Mouse (Mus musculus): Measurements from ENCODE around the gene Fam189a1. TPM values are rescaled to one million over a fixed set of nuclear protein-coding genes. Genes with fewer than 3 reads are reported as not detected.
A peak's percentile ranks its signal among the peaks of the same experiment; 100 is the strongest.

Gene Fam189a1
- polyA plus RNA-seq, 1 experiment from 2014 or later, result 2.3 TPM

DNA sequence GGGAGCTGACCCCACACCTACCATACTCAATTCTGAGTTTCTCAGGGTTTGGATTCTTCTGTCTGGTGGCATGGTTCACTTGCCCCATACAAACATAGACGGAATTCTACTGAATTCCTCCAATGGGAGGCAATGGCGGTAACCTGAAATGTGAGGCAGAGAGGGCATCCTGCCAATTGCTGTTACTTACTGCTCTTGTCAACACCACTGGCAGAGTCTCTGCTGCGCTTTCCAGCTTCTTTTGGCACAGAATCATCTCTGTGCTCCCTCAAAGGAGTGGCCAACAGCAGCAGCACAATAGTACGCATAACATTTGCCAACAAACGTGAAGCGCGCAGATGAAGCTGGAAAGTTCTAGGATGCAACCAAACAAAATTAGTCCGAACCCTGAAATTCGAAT, 266.5 kb downstream of the Fam189a1 start:
- Histone ChIP-seq H3K27me3 (replicated peaks; ENCODE audit: control insufficient read depth, insufficient read depth, low read length) (no peaks in the 10 kb centered on the region), H3K36me3 (ENCODE audit: control insufficient read depth, insufficient read depth, low read length) (no peaks in the 10 kb centered on the region), H3K4me1 (replicated peaks; ENCODE audit: control insufficient read depth, insufficient read depth, low read length) (no peaks in the 10 kb centered on the region), H3K27ac (ENCODE audit: low read depth) (no peak overlapping the region), H3K9ac (ENCODE audit: low read length) (no peak overlapping the region), H3K9me3 (ENCODE audit: control insufficient read depth, low read length) (no peaks in the 10 kb centered on the region), H3K4me3 (ENCODE audit: low read depth, low read length) (no peak overlapping the region), H3K4me2 (ENCODE audit: low read length) (no peak overlapping the region)
- DNase-seq (ENCODE audit: low spot score), result no peak
- no peak for ATAC-seq (replicated peaks; ENCODE audit: low FRiP score, low TSS enrichment, low read depth)
- WGBS, result 80% methylated on average over 9 of the region's 9 CpGs

DNA sequence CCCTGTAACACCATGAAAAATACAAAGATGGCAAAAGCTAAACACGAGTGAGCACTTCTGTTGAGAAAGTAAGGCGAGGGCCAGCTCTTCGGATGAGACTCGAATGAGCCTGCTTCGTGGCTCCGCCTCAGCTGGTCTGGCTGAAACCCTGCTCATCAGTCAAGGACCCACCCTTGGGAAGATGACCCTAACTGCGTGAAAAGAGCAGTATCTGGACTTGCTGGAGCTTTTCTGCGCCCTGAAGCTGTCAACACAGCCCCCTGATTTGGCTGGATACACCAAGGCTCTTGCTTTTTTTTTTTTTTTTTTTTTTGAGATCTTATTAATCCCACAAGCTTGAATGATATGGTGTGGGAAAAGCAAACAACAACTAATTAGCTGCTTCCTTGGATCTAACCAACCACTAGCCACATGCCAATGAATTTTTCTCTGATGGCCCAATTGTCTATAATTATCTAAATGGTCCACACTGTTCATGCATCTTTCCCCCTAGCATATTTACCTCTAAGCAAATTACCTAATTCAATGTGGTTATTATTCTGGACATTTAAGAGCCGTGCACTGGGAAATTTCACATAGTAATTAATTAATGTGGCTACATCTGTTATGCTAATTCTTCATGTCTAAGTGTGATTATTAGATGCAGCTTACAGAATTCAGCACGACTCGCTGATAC, 272.0 kb downstream of the Fam189a1 start:
- Histone ChIP-seq H3K4me3 (ENCODE audit: low read depth, low read length) (no peak overlapping the region), H3K9me3 (ENCODE audit: control insufficient read depth, low read length) (no peaks in the 10 kb centered on the region), H3K9ac (ENCODE audit: low read length) (no peak overlapping the region), H3K27me3 (replicated peaks; ENCODE audit: control insufficient read depth, insufficient read depth, low read length) (no peaks in the 10 kb centered on the region), H3K36me3 (ENCODE audit: control insufficient read depth, insufficient read depth, low read length) (no peaks in the 10 kb centered on the region), H3K4me1 (replicated peaks; ENCODE audit: control insufficient read depth, insufficient read depth, low read length) (no peaks in the 10 kb centered on the region), H3K4me2 (ENCODE audit: low read length) (no peak overlapping the region), H3K27ac (ENCODE audit: low read depth) (no peak overlapping the region)
- DNase-seq (ENCODE audit: low spot score) (no peak), ATAC-seq (replicated peaks; ENCODE audit: low FRiP score, low TSS enrichment, low read depth) (no peak)
- 67% methylated on average over 11 of the region's 11 CpGs for WGBS

DNA sequence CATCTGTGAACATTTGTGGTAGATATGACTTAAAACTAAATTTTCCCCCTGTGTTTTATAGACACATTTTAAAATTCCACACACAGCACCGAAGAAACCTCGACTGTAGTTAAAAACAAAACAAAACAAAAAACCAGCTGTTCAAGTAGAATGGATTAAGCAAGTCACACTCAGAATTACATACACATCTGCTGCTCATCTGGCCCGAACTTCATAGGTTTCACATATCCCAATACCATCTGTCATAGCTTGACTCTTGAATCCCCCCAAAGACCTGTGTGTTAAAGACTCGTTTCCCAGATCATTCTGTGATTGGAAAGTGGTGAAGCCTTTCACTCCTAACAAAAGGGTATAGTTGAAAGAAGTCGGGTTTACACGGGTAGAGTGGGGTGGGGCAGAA, 274.1 kb downstream of the Fam189a1 start:
- ATAC-seq (replicated peaks; ENCODE audit: low FRiP score, low TSS enrichment, low read depth) (no peak), DNase-seq (ENCODE audit: low spot score) (no peak)
- no peak overlapping the region for H3K9ac ChIP-seq (ENCODE audit: low read length)
- H3K9me3 ChIP-seq (ENCODE audit: control insufficient read depth, low read length), result no peaks in the 10 kb centered on the region
- no peaks in the 10 kb centered on the region for H3K27me3 ChIP-seq (replicated peaks; ENCODE audit: control insufficient read depth, insufficient read depth, low read length)
- H3K4me3 ChIP-seq (ENCODE audit: low read depth, low read length), result no peak overlapping the region
- H3K36me3 ChIP-seq (ENCODE audit: control insufficient read depth, insufficient read depth, low read length), result no peaks in the 10 kb centered on the region
- no peak overlapping the region for H3K27ac ChIP-seq (ENCODE audit: low read depth)
- WGBS, result 65% methylated on average over 6 of the region's 6 CpGs
- H3K4me1 ChIP-seq (replicated peaks; ENCODE audit: control insufficient read depth, insufficient read depth, low read length), result no peaks in the 10 kb centered on the region
- H3K4me2 ChIP-seq (ENCODE audit: low read length), result no peak overlapping the region

DNA sequence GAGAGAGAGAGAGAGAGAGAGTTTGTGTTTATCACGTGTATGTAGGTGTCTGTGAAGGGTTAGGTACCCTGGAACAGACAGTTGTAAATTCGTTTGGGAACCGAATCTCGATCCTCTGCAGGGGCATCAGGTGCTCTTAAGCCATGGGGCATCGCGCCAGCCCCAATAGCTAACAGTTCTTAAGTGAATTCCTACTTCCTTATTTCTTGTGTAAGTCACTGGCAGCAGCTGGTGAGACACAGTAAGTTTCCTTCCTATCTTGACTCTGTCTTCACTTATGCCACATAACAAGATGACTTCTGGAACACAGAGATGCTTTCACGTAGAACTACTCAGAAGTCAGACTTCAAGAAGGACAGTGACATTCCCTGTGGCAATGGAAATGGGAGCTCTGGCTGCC, 275.0 kb downstream of the Fam189a1 start:
- ATAC-seq (replicated peaks; ENCODE audit: low FRiP score, low TSS enrichment, low read depth) (no peak), DNase-seq (ENCODE audit: low spot score) (no peak)
- no peak overlapping the region for H3K9ac ChIP-seq (ENCODE audit: low read length)
- no peak overlapping the region for H3K4me3 ChIP-seq (ENCODE audit: low read depth, low read length)
- H3K4me2 ChIP-seq (ENCODE audit: low read length), result no peak overlapping the region
- H3K36me3 ChIP-seq (ENCODE audit: control insufficient read depth, insufficient read depth, low read length), result no peaks in the 10 kb centered on the region
- H3K27me3 ChIP-seq (replicated peaks; ENCODE audit: control insufficient read depth, insufficient read depth, low read length), result no peaks in the 10 kb centered on the region
- H3K9me3 ChIP-seq (ENCODE audit: control insufficient read depth, low read length), result no peaks in the 10 kb centered on the region
- H3K27ac ChIP-seq (ENCODE audit: low read depth), result no peak overlapping the region
- WGBS, result 69% methylated on average over 7 of the region's 7 CpGs
- H3K4me1 ChIP-seq (replicated peaks; ENCODE audit: control insufficient read depth, insufficient read depth, low read length), result no peaks in the 10 kb centered on the region

DNA sequence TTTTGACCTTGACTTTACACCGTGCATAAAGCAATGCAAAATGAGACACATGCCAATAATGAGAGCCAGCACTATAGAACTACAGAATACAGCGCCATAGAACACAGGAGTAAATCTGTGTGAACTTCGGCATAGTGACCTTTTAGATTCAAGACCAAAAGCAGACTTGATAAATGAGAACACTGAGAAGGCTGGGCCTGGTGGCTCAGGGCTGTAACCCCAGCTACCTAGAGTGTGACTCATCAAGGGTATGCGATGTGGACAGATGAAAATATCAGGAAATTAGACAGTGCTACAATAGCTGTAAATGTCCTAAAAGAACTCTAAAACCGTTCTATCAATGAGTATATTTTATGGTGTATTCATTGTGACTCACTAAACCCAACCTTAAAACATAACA, 276.0 kb downstream of the Fam189a1 start:
- no peaks in the 10 kb centered on the region for H3K9me3 ChIP-seq (ENCODE audit: control insufficient read depth, low read length)
- no peak for DNase-seq (ENCODE audit: low spot score)
- no peaks in the 10 kb centered on the region for H3K4me1 ChIP-seq (replicated peaks; ENCODE audit: control insufficient read depth, insufficient read depth, low read length)
- no peaks in the 10 kb centered on the region for H3K27me3 ChIP-seq (replicated peaks; ENCODE audit: control insufficient read depth, insufficient read depth, low read length)
- H3K9ac ChIP-seq (ENCODE audit: low read length), result no peak overlapping the region
- H3K4me3 ChIP-seq (ENCODE audit: low read depth, low read length), result no peak overlapping the region
- 78% methylated on average over 5 of the region's 5 CpGs for WGBS
- H3K4me2 ChIP-seq (ENCODE audit: low read length), result no peak overlapping the region
- H3K27ac ChIP-seq (ENCODE audit: low read depth), result no peak overlapping the region
- no peaks in the 10 kb centered on the region for H3K36me3 ChIP-seq (ENCODE audit: control insufficient read depth, insufficient read depth, low read length)
- ATAC-seq (replicated peaks; ENCODE audit: low FRiP score, low TSS enrichment, low read depth), result no peak

DNA sequence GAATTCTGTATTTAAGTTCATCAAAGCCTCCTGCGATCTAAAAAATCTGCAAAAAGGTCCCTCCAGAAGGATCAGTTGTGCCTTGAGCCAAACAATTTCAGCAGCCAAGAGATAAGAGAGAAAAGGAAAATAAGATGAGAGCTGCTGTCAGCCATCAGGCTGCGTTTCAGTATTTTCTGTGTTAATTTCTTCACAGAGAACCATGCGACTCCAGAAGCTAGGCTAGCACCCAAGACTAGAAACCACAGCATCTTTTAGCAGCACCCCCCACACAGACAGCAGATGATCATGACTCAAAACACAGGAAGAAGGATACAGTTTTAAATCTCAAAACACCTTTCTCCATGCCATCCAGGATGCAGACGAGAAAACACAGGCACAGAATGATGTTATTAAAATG, 281.4 kb downstream of the Fam189a1 start:
- Histone ChIP-seq H3K4me2 (ENCODE audit: low read length) (no peak overlapping the region), H3K27ac (ENCODE audit: low read depth) (no peak overlapping the region), H3K27me3 (replicated peaks; ENCODE audit: control insufficient read depth, insufficient read depth, low read length) (no peaks in the 10 kb centered on the region), H3K4me1 (replicated peaks; ENCODE audit: control insufficient read depth, insufficient read depth, low read length) (peaks cover 13% of the 10 kb centered on the region), H3K36me3 (ENCODE audit: control insufficient read depth, insufficient read depth, low read length) (no peaks in the 10 kb centered on the region), H3K9me3 (ENCODE audit: control insufficient read depth, low read length) (no peaks in the 10 kb centered on the region), H3K9ac (ENCODE audit: low read length) (no peak overlapping the region), H3K4me3 (ENCODE audit: low read depth, low read length) (no peak overlapping the region)
- ATAC-seq (replicated peaks; ENCODE audit: low FRiP score, low TSS enrichment, low read depth) (no peak), DNase-seq (ENCODE audit: low spot score) (no peak)
- WGBS, result 87% methylated on average over 4 of the region's 4 CpGs

DNA sequence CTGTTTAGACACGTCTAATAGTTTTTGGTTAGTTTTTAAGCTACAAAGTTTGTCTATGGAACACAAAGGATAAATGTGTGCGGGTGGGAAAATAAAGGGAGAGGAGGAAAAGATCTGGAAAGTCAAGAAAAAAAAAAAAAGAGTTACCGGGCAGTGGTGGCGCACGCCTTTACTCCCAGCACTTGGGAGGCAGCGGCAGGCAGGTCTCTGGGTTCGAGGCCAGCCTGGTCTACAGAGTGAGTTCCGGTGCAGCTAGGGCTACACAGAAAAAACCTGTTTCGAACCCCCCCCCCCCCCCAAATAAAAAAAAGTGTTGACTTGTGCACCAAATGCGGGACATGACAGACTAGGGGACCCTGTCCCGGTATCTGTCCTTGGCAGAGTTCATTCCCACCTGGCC, 283.1 kb downstream of the Fam189a1 start:
- peak overlapping the region; percentile 87 for H3K4me2 ChIP-seq (ENCODE audit: low read length)
- H3K9me3 ChIP-seq (ENCODE audit: control insufficient read depth, low read length), result no peaks in the 10 kb centered on the region
- H3K27ac ChIP-seq (ENCODE audit: low read depth), result peak overlapping the region; percentile 97
- H3K4me1 ChIP-seq (replicated peaks; ENCODE audit: control insufficient read depth, insufficient read depth, low read length), result peaks cover 17% of the 10 kb centered on the region
- peak overlapping the region; percentile 93; the same call in 1 of the 2 replicates for H3K9ac ChIP-seq (ENCODE audit: low read length)
- no peaks in the 10 kb centered on the region for H3K27me3 ChIP-seq (replicated peaks; ENCODE audit: control insufficient read depth, insufficient read depth, low read length)
- H3K4me3 ChIP-seq (ENCODE audit: low read depth, low read length), result peak overlapping the region; percentile 81
- no peaks in the 10 kb centered on the region for H3K36me3 ChIP-seq (ENCODE audit: control insufficient read depth, insufficient read depth, low read length)
- DNase-seq (ENCODE audit: low spot score), result no peak
- ATAC-seq (replicated peaks; ENCODE audit: low FRiP score, low TSS enrichment, low read depth), result peak; percentile 3; the same call in 1 of the 2 replicates
- WGBS, result 34% methylated on average over 11 of the region's 11 CpGs

DNA sequence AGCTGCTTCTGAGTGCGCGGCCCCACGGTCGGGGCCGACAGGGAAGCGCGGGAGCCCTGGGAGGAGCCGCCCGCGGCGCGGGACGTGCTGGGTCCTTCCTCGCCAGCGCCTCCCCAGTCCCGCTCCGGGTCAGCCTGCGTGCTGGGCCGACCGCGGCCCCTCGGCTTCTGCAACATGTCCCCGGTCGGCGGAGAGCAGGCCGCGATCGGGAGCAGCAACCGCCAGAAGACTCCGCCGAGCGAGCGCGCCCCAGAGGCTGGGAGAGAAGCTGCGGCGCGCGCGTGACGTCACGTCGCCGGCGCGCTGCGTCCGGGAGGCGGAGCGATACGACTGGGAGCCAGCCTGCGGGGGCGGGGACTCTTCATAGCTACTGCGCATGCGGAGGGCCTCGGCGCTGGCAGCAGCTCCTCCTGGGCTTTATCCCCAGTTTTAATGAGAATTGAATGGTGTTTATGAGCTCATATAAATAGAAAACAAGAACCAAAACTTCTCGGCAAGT, 283.6 kb downstream of the Fam189a1 start, which contains the start of gene Nsmce3:
TSS of gene Nsmce3 (minus strand) at position 255 of the 499 bp plus-strand sequence.
- DNase-seq (ENCODE audit: low spot score) (peak; percentile 95), ATAC-seq (replicated peaks; ENCODE audit: low FRiP score, low TSS enrichment, low read depth) (peak; percentile 95)
- H3K27me3 ChIP-seq (replicated peaks; ENCODE audit: control insufficient read depth, insufficient read depth, low read length), result no peaks in the 10 kb centered on the region
- H3K4me1 ChIP-seq (replicated peaks; ENCODE audit: control insufficient read depth, insufficient read depth, low read length), result peaks cover 17% of the 10 kb centered on the region
- H3K4me2 ChIP-seq (ENCODE audit: low read length), result peak within 1 kb of the TSS; percentile 87
- H3K4me3 ChIP-seq (ENCODE audit: low read depth, low read length), result peak within 1 kb of the TSS; percentile 81
- H3K27ac ChIP-seq (ENCODE audit: low read depth), result peak within 1 kb of the TSS; percentile 97
- no peaks in the 10 kb centered on the region for H3K36me3 ChIP-seq (ENCODE audit: control insufficient read depth, insufficient read depth, low read length)
- WGBS, result 0% methylated on average over 57 of the region's 57 CpGs
- H3K9ac ChIP-seq (ENCODE audit: low read length), result peak within 1 kb of the TSS; percentile 93
- no peaks in the 10 kb centered on the region for H3K9me3 ChIP-seq (ENCODE audit: control insufficient read depth, low read length)
